ENCODE assay signal across 12 mouse cellular contexts in genomic region chr11:11948321-11948987, GRCm38 (mm10). TPM values are rescaled to one million over a fixed set of nuclear protein-coding genes. Genes with fewer than 3 reads are reported as not detected.
A peak's percentile ranks its signal among the peaks of the same experiment; 100 is the strongest.
DNase-seq lines count a peak whose midpoint lies in the region; ATAC-seq and TF ChIP-seq lines count a peak whose summit lies in the region.
"Had no signal": no experiment of that assay in that cellular context is flagged by ENCODE, and none has a peak within 500 bp of the region (broad histone marks: within the 10 kb centered on the region; RNA-seq: fewer than 3 reads in every experiment).

No protein-coding gene starts in this region.

- ATAC-seq in kidney, embryonic 14.5 days (ENCODE audit: low FRiP score, low TSS enrichment) = peak; percentile 92
- peak; percentile 90 for ATAC-seq in limb, embryonic 11.5 days (ENCODE audit: insufficient number of reproducible peaks, low FRiP score, low TSS enrichment, low read depth)
- ATAC-seq: forebrain, embryonic 16.5 days had no signal

- H3K9me3 ChIP-seq in kidney, embryonic 14.5 days (ENCODE audit: control insufficient read depth, low read length) = no peaks in the 10 kb centered on the region
- no peaks in the 10 kb centered on the region for H3K9me3 ChIP-seq in E14TG2a.4 (ENCODE audit: low read length)
- no peaks in the 10 kb centered on the region for H3K9me3 ChIP-seq in limb, embryonic 11.5 days (ENCODE audit: control insufficient read depth, low read length)
- H3K9me3 ChIP-seq: neural tube, embryonic 12.5 days had no signal

- H3K9ac ChIP-seq in kidney, embryonic 14.5 days (ENCODE audit: low read depth, low read length) = no peak overlapping the region
- peak overlapping the region; percentile 14; the same call in 1 of the 2 replicates for H3K9ac ChIP-seq in limb, embryonic 11.5 days (ENCODE audit: low read length)
- H3K9ac ChIP-seq: liver, embryonic 14.5 days; neural tube, embryonic 12.5 days had no signal

- peak overlapping the region; percentile 65; the same call in 1 of the 2 replicates for H3K27ac ChIP-seq in kidney, embryonic 14.5 days (ENCODE audit: low read depth, low read length)
- peak overlapping the region; percentile 72 for H3K27ac ChIP-seq in limb, embryonic 11.5 days (replicated peaks; ENCODE audit: low read depth, low read length)
- H3K27ac ChIP-seq: liver, embryonic 14.5 days; neural tube, embryonic 12.5 days had no signal

- no peak overlapping the region for H3K4me2 ChIP-seq in kidney, embryonic 14.5 days (replicated peaks; ENCODE audit: low read depth, low read length)
- no peak overlapping the region for H3K4me2 ChIP-seq in limb, embryonic 11.5 days (ENCODE audit: low read depth, severe bottlenecking)
- H3K4me2 ChIP-seq: neural tube, embryonic 12.5 days had no signal

- intact Hi-C loops in left cerebral cortex, postnatal 4 days (cut with DNase I) = no loop called here
- intact Hi-C loops in gastrocnemius, postnatal 36 days (cut with DNase I) = no loop called here

- 0 out of 2 replicates have a peak, but pooled peaks cover 13% of the 10 kb centered on the region for H3K4me1 ChIP-seq in kidney, embryonic 14.5 days (ENCODE audit: control insufficient read depth, insufficient read depth, low read length)
- H3K4me1 ChIP-seq in E14TG2a.4 (replicated peaks; ENCODE audit: low read depth, low read length) = peaks cover 52% of the 10 kb centered on the region
- H3K4me1 ChIP-seq in limb, embryonic 11.5 days (ENCODE audit: control insufficient read depth, insufficient read depth, low read length) = peaks cover 5% of the 10 kb centered on the region

- DNase-seq in kidney, adult 18-20 months = no peak
- peak; percentile 31 for DNase-seq in ZHBTc4 (ENCODE audit: low read depth, low spot score)
- peak; percentile 74 for DNase-seq in limb, embryonic 11.5 days (ENCODE audit: low spot score)
- no peak for DNase-seq in left cerebral cortex, postnatal 4 days
- DNase-seq in spleen, postnatal 4 days (ENCODE audit: low spot score in 2 of 2) = no peak
- no peak for DNase-seq in gastrocnemius, postnatal 36 days
- DNase-seq: kidney, adult 8-10 months had no signal

- peaks cover 49% of the 10 kb centered on the region for H3K36me3 ChIP-seq in kidney, embryonic 14.5 days (ENCODE audit: control insufficient read depth, insufficient read depth, low read length)
- H3K36me3 ChIP-seq in E14TG2a.4 (ENCODE audit: insufficient read depth, low read length) = peaks cover 39% of the 10 kb centered on the region
- H3K36me3 ChIP-seq in limb, embryonic 11.5 days (ENCODE audit: control insufficient read depth, insufficient read depth, low read length) = peaks cover 11% of the 10 kb centered on the region

- 23% methylated on average over 9 of the region's 9 CpGs for WGBS in kidney, embryonic 14.5 days
- 30% methylated on average over 9 of the region's 9 CpGs for WGBS in limb, embryonic 11.5 days

- no peak for TF ChIP-seq CTCF in E14TG2a.4 (conservative IDR thresholded peaks at IDR 0.05; ENCODE audit: low read length)

- H3K4me3 ChIP-seq in kidney, embryonic 14.5 days (ENCODE audit: low read length) = no peak overlapping the region
- 0 out of 2 replicates have a peak overlapping the region, but pooled peaks have one; percentile 21 for H3K4me3 ChIP-seq in E14TG2a.4 (replicated peaks; ENCODE audit: low read length)
- no peak overlapping the region for H3K4me3 ChIP-seq in limb, embryonic 11.5 days (ENCODE audit: low read depth, low read length)
- H3K4me3 ChIP-seq: neural tube, embryonic 12.5 days had no signal

- H3K27me3 ChIP-seq in kidney, embryonic 14.5 days (ENCODE audit: control insufficient read depth, insufficient read depth, low read length) = no peaks in the 10 kb centered on the region
- H3K27me3 ChIP-seq in E14TG2a.4 (ENCODE audit: insufficient read depth, low read length) = no peaks in the 10 kb centered on the region
- H3K27me3 ChIP-seq in limb, embryonic 11.5 days (ENCODE audit: control insufficient read depth, insufficient read depth, low read length) = no peaks in the 10 kb centered on the region

RNA-seq across cellular contexts. Expression of gene Ddc, which starts 50.5 kb away (rescaled TPM):
- polyA plus RNA-seq in kidney, embryonic 14.5 days (2014; fragmentation: Nextera tagmentation; extraction: Ambion mirVana) = 7.1 and 8.4 TPM in 2 replicates
- 9.2 and 10.2 TPM in 2 replicates for polyA plus RNA-seq in limb, embryonic 11.5 days (2014; fragmentation: Nextera tagmentation; extraction: Ambion mirVana)
- total RNA-seq in left cerebral cortex, postnatal 4 days (2021) = 1 to 10 TPM; 2.6 to 3.7 TPM
- under 1 TPM; 0.66 to 0.86 TPM for total RNA-seq in gastrocnemius, postnatal 36 days (2021)

Comparison
In these comparisons a context has a peak if more than half of its experiments do, and no peak if none do; other contexts are left out.
1. DNase-seq: peak in ZHBTc4 (single experiment) and limb, embryonic 11.5 days (single experiment); none in kidney, adult 18-20 months (single experiment), left cerebral cortex, postnatal 4 days (single experiment), spleen, postnatal 4 days (0 of 2) and gastrocnemius, postnatal 36 days (0 of 2).